Mouse (Mus musculus) layer of hippocampus, postnatal 36 days (tissue): ENCODE measurements around the gene Syt9. TPM values are rescaled to one million over a fixed set of nuclear protein-coding genes. Genes with fewer than 3 reads are reported as not detected.
A peak's percentile ranks its signal among the peaks of the same experiment; 100 is the strongest.

ENCODE experiments used
- DNase-seq, 2 experiments: peaks; one replicate each; pipeline ENCODE4 v3.0.0; 2022
- total RNA-seq, 2 experiments: library from RNA; stranded (reverse); gene quantifications; 2 replicates each; pipeline ENCODE4 v1.2.3; 2021

Gene Syt9
- 1 to 10 TPM; 5.5 to 5.6 TPM for total RNA-seq

- peak; percentile 52 to 56 for DNase-seq
Observed at GRCm38 (mm10) chr7:107370232-107371125, at the start of gene Syt9. Syt9 (plus strand) TSS chr7:107370728.

- no peak for DNase-seq
Observed at GRCm38 (mm10) chr7:107339013-107339412, 31.5 kb upstream of the Syt9 start.

GRCm38 (mm10) chr7:107339560-107340057 is 30.9 kb upstream of the Syt9 start:
- DNase-seq = no peak

DNA sequence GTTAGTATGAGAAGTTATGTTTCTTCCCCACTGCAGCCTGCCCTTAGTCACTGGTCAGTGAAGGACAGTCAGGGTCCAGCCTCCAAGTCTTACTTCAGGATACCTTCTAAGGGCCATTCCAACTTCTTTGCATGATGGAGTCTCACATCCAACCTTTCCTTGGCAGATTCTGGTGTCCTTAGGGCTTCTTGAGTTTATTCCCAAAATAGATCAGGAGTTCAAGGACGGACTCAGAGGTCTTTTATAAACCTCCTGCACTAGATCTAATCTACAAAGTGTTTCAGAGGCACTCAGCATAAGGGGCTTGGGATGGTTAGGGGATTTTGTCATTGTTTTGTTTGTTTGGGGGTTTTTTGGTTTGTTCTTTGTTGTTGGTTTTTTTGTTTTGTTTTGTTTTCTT is 30.3 kb upstream of the Syt9 start:
- DNase-seq = no peak

- no peak for DNase-seq
Observed at GRCm38 (mm10) chr7:107341519-107342190, 28.9 kb upstream of the Syt9 start.

DNA sequence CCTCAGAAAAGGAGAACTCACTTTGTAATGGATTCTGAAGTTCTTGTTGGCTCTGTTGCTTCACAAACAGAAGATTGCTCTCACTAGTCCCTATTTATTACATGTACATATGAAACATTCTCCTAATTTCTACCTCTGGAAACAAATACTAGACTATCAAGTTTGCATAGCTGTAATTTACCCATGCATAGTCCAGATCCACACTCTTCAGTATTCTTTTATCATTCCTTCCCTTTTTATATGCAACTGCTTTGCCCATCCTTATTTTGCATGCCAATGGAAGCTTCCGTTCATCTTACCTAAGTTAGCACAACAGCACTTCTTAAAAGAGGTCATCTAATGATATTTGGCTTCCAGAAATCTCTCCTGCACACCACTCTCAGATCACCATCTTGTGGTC is 21.3 kb upstream of the Syt9 start:
- no peak for DNase-seq

DNA sequence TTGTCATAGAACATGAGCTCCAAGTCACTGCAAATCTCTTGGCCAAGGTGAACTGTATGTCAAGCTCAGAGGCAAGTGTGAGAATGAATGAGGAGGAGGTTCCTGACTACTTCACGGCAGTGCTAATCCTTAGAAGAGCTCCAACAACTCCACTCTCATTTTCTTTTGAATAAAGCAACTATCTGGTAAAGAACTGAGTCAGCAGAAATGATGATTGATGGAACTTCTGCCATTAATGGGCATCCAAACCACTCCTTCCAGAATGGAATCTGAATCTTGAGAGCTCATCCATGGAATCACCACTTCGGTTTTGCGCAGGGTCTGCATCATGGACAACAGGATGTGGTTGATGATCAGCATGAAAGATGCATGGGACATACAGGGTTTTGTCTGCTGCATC is 8.4 kb upstream of the Syt9 start:
- DNase-seq = no peak

DNA sequence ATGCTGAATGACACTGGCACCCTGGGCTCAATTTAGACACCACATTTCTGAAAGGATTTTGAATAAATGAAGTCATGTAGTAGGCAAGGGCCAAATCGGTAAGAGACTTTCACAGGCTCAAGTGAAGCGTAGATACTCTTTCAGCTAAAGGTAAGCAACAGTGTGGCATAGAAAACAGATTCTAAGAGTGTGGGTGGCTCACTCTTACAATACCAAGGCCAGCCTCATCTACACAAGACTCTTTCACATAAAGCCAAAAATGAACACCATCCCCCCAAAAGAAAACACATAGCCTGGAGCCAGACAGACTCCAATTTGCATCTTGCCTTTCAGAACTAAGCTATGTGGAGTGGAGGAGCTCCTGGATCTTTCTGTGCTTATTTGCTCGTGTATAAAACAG is 7.9 kb upstream of the Syt9 start:
- DNase-seq = no peak

- DNase-seq = peak in 1 of 2 experiments; percentile 6
Observed at GRCm38 (mm10) chr7:107371126-107371920, 795 bp downstream of the Syt9 start.

DNA sequence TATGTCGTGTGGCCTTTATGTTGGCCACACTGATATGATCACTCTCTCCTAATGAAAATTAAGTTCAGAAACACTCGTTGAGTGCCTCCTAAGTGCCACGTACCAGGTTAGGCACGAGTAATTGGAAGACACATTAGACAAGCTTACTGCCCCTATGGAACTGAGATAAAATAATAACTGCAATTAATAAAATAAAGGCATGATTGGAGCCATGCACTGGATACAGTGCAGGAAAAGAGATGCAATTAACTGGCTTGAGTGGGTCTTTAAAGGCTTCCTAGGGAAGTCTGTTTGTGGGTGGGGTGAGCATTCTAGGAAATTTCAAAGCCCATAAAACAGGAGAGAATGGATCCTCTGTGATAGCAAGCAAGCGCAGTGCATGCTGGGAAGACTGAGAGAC is 10.0 kb downstream of the Syt9 start:
- DNase-seq = no peak

DNA sequence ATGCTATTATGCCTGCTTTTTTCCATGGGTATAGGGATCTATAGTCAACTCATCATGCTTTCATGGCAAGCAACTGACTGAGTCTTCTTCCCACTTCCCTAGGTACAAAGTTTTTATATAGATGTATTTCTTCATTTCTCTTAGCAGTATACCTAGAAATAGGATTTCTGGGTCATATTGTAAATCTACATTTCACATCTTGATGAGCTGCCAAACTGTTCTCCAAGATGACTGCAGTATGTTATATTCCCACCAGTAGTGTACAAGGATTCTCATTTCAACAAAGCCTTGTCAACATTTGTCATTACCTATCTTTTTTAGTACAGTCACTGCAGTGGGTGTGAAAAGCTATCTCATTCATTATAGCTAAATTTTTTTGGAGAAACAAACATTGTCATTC is 19.1 kb downstream of the Syt9 start:
- DNase-seq = no peak

DNA sequence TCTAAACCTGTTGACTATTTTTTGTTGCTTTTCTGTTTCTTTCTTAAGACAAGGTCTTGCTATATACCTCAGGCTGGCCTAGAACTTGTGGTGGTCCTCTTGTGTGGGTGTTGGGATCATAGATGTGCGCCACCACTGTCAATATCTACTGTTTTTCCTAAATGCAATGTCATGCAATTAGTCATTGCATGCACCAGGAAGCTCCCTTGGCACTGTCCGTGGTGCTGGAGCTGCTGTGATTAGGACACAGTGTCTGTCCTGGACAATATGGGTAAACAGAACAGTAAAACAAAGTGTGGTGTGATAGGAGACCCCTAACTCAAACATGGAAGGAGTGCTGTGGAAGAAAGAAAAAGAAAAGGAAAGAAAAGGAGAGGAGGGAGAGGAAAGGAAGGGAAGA is 22.2 kb downstream of the Syt9 start:
- DNase-seq = no peak

GRCm38 (mm10) chr7:107400061-107400799 is 29.7 kb downstream of the Syt9 start:
- peak; percentile 29 to 46 for DNase-seq

GRCm38 (mm10) chr7:107403261-107403660 is 32.7 kb downstream of the Syt9 start:
- DNase-seq = no peak

GRCm38 (mm10) chr7:107414928-107415327 is 44.4 kb downstream of the Syt9 start:
- no peak for DNase-seq

DNA sequence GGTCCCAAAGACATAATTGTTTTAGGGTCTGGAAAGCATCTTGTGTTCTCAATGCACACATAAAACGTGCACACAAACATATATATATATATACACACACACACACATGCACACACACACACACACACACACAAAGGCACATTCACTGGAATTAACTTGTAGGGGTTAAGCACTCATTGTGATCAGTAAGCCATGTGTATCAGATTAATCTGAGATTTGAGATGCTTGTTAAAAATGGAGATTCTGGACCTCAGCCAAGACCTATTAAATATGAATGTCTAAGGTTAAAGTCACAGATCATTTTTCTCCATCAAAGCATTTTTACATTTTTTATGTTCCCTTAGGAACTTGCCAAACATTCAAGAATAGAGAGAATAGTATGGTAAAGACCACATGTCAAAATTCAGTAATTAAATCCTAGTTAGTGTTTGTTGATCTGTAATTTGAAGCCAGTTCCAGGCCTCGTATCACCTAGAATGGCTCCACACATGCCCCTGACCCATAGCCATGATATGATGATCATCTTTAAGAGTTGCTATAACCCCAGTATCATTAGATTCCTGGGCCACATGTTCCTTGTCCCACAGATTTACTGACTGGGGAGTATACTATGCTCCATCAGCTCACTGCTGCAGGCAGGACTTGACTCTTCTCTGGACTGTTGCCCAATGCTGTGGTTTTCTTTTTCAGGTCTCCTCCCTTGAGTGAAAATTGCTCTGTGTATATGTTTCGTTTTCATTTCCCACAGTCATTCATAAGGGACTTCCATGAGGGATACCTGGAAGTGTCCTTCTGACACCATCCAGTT is 46.7 kb downstream of the Syt9 start:
- DNase-seq = no peak

- no peak for DNase-seq
Observed at GRCm38 (mm10) chr7:107437381-107437780, 66.9 kb downstream of the Syt9 start.

- no peak for DNase-seq
Observed at GRCm38 (mm10) chr7:107444579-107444978, 74.1 kb downstream of the Syt9 start.

- DNase-seq = no peak
Observed at GRCm38 (mm10) chr7:107454660-107455059, 84.1 kb downstream of the Syt9 start.

- no peak for DNase-seq
Observed at GRCm38 (mm10) chr7:107455118-107455521, 84.6 kb downstream of the Syt9 start.

GRCm38 (mm10) chr7:107461167-107461566 is 90.6 kb downstream of the Syt9 start:
- DNase-seq = no peak
